Mouse (Mus musculus) midbrain, embryonic 15.5 days (tissue): ENCODE measurements at regions not wholly inside any gene's neighbourhood (a gene's known extent, or its start where the extent isn't known, plus 50 kb on each side); places are given as distances from the start of the nearest gene placed in this dataset.

Experiments
- ATAC-seq: fragments of 200-750 bp; cut with Nextera tagmentation; replicated peaks from 2 replicates; pipeline ENCODE4 v1.8.0; 2017; ENCODE audit warnings: moderate TSS enrichment
- H3K27ac ChIP-seq: fragments of 300-500 bp; sonication (generic); 2 replicates; pipeline ENCODE4 v1.5.1; 2015; ENCODE audit warnings: mild to moderate bottlenecking, inconsistent platforms
- H3K27me3 ChIP-seq: fragments of 300-500 bp; sonication (generic); replicated peaks from 2 replicates; pipeline ENCODE4 v1.6.1; 2015; ENCODE audit warnings: inconsistent platforms
- H3K36me3 ChIP-seq: fragments of 300-500 bp; sonication (generic); replicated peaks from 2 replicates; pipeline ENCODE4 v1.6.1; 2015; ENCODE audit warnings: inconsistent platforms
- H3K4me1 ChIP-seq: fragments of 300-500 bp; sonication (generic); 2 replicates; pipeline ENCODE4 v1.6.1; 2015; ENCODE audit warnings: inconsistent platforms
- H3K4me2 ChIP-seq: fragments of 300-500 bp; sonication (generic); 2 replicates; pipeline ENCODE4 v1.6.1; 2015; ENCODE audit warnings: inconsistent platforms, mild to moderate bottlenecking, moderate library complexity
- H3K4me3 ChIP-seq: fragments of 300-500 bp; sonication (generic); 2 replicates; pipeline ENCODE4 v1.5.1; 2015; ENCODE audit warnings: mild to moderate bottlenecking, inconsistent platforms
- H3K9ac ChIP-seq: fragments of 300-500 bp; sonication (generic); 2 replicates; pipeline ENCODE4 v1.6.1; 2015; ENCODE audit warnings: mild to moderate bottlenecking, inconsistent platforms
- H3K9me3 ChIP-seq: fragments of 300-500 bp; sonication (generic); 2 replicates; pipeline ENCODE4 v1.6.1; 2016; ENCODE audit warnings: inconsistent platforms
- WGBS: fragments of 180-500 bp; shearing (Covaris S2); methylation state at CpG from one replicate; pipeline ENCODE4 v1.1.7; 2015; ENCODE audit warnings: mixed read lengths; 5-methylcytosine and 5-hydroxymethylcytosine counted together

GRCm38 (mm10) chr14:48841278-48841677, 167.7 kb upstream of the Otx2 start:
- WGBS = 68% methylated on average over 5 of the region's 5 CpGs
- H3K4me2 ChIP-seq = no peak overlapping the region
- no peaks in the 10 kb centered on the region for H3K4me1 ChIP-seq
- H3K27ac ChIP-seq = no peak overlapping the region
- H3K9me3 ChIP-seq = no peaks in the 10 kb centered on the region
- no peak overlapping the region for H3K4me3 ChIP-seq
- H3K36me3 ChIP-seq = no peaks in the 10 kb centered on the region
- ATAC-seq = no peak
- H3K9ac ChIP-seq = no peak overlapping the region
- H3K27me3 ChIP-seq = no peaks in the 10 kb centered on the region

- H3K4me2 ChIP-seq = no peak overlapping the region
- 68% methylated on average over 6 of the region's 6 CpGs for WGBS
- no peaks in the 10 kb centered on the region for H3K4me1 ChIP-seq
- no peaks in the 10 kb centered on the region for H3K9me3 ChIP-seq
- H3K9ac ChIP-seq = no peak overlapping the region
- no peaks in the 10 kb centered on the region for H3K36me3 ChIP-seq
- H3K27ac ChIP-seq = no peak overlapping the region
- no peak overlapping the region for H3K4me3 ChIP-seq
- no peaks in the 10 kb centered on the region for H3K27me3 ChIP-seq
- no peak for ATAC-seq
Observed at GRCm38 (mm10) chr14:48837181-48837580, 163.6 kb upstream of the Otx2 start.

GRCm38 (mm10) chr14:48836071-48836470, 162.5 kb upstream of the Otx2 start:
- H3K27ac ChIP-seq = no peak overlapping the region
- H3K27me3 ChIP-seq = no peaks in the 10 kb centered on the region
- no peak overlapping the region for H3K4me3 ChIP-seq
- H3K9me3 ChIP-seq = no peaks in the 10 kb centered on the region
- H3K4me2 ChIP-seq = no peak overlapping the region
- no peak overlapping the region for H3K9ac ChIP-seq
- no peaks in the 10 kb centered on the region for H3K36me3 ChIP-seq
- ATAC-seq = no peak
- H3K4me1 ChIP-seq = no peaks in the 10 kb centered on the region
- 60% methylated on average over 2 of the region's 2 CpGs for WGBS

- no peak overlapping the region for H3K9ac ChIP-seq
- H3K4me3 ChIP-seq = no peak overlapping the region
- H3K9me3 ChIP-seq = no peaks in the 10 kb centered on the region
- 94% methylated on average over 2 of the region's 2 CpGs for WGBS
- H3K27ac ChIP-seq = no peak overlapping the region
- no peaks in the 10 kb centered on the region for H3K27me3 ChIP-seq
- no peak for ATAC-seq
- H3K4me1 ChIP-seq = no peaks in the 10 kb centered on the region
- H3K36me3 ChIP-seq = no peaks in the 10 kb centered on the region
- H3K4me2 ChIP-seq = no peak overlapping the region
Observed at GRCm38 (mm10) chr14:48834416-48834815, 160.8 kb upstream of the Otx2 start.

- ATAC-seq = no peak
- 59% methylated on average over 5 of the region's 5 CpGs for WGBS
- no peak overlapping the region for H3K4me3 ChIP-seq
Observed at GRCm38 (mm10) chr14:48826421-48826820, 152.8 kb upstream of the Otx2 start.

GRCm38 (mm10) chr14:48824375-48824774, 150.8 kb upstream of the Otx2 start:
- Histone ChIP-seq H3K36me3 (no peaks in the 10 kb centered on the region), H3K9ac (no peak overlapping the region), H3K27me3 (no peaks in the 10 kb centered on the region), H3K4me3 (no peak overlapping the region), H3K4me1 (no peaks in the 10 kb centered on the region), H3K9me3 (no peaks in the 10 kb centered on the region), H3K4me2 (no peak overlapping the region), H3K27ac (no peak overlapping the region)
- no peak for ATAC-seq
- 64% methylated on average over 3 of the region's 3 CpGs for WGBS

More at GRCm38 (mm10) chr14:48826421-48826820, 152.8 kb upstream of the Otx2 start:
- Histone ChIP-seq H3K36me3 (no peaks in the 10 kb centered on the region), H3K4me2 (no peak overlapping the region), H3K9ac (no peak overlapping the region), H3K4me1 (no peaks in the 10 kb centered on the region), H3K9me3 (no peaks in the 10 kb centered on the region), H3K27me3 (no peaks in the 10 kb centered on the region), H3K27ac (no peak overlapping the region)

GRCm38 (mm10) chr14:48815941-48816340, 142.3 kb upstream of the Otx2 start:
- Histone ChIP-seq H3K4me2 (no peak overlapping the region), H3K9ac (no peak overlapping the region), H3K4me1 (peaks cover 9% of the 10 kb centered on the region; the same call in 1 of the 2 replicates), H3K4me3 (no peak overlapping the region), H3K9me3 (no peaks in the 10 kb centered on the region), H3K36me3 (no peaks in the 10 kb centered on the region), H3K27ac (no peak overlapping the region), H3K27me3 (no peaks in the 10 kb centered on the region)
- ATAC-seq = no peak
- 56% methylated on average over 3 of the region's 3 CpGs for WGBS

GRCm38 (mm10) chr14:48815231-48815728, 141.7 kb upstream of the Otx2 start:
- Histone ChIP-seq H3K27ac (no peak overlapping the region), H3K9ac (no peak overlapping the region), H3K4me1 (peaks cover 9% of the 10 kb centered on the region; the same call in 1 of the 2 replicates), H3K9me3 (no peaks in the 10 kb centered on the region), H3K4me2 (0 out of 2 replicates have a peak overlapping the region, but pooled peaks have one; percentile 6), H3K4me3 (no peak overlapping the region), H3K27me3 (no peaks in the 10 kb centered on the region), H3K36me3 (no peaks in the 10 kb centered on the region)
- no peak for ATAC-seq
- 16% methylated on average over 8 of the region's 8 CpGs for WGBS

GRCm38 (mm10) chr14:48812741-48813495, 139.3 kb upstream of the Otx2 start:
- Histone ChIP-seq H3K4me1 (peaks cover 9% of the 10 kb centered on the region; the same call in 1 of the 2 replicates), H3K27ac (no peak overlapping the region), H3K36me3 (no peaks in the 10 kb centered on the region), H3K9ac (no peak overlapping the region), H3K4me2 (no peak overlapping the region), H3K4me3 (no peak overlapping the region), H3K9me3 (no peaks in the 10 kb centered on the region), H3K27me3 (no peaks in the 10 kb centered on the region)
- 26% methylated on average over 11 of the region's 11 CpGs for WGBS
- ATAC-seq = no peak

- no peak overlapping the region for H3K9ac ChIP-seq
- no peak overlapping the region for H3K4me2 ChIP-seq
- H3K9me3 ChIP-seq = no peaks in the 10 kb centered on the region
- H3K4me3 ChIP-seq = no peak overlapping the region
- H3K27me3 ChIP-seq = no peaks in the 10 kb centered on the region
- ATAC-seq = no peak
- 90% methylated on average over 4 of the region's 4 CpGs for WGBS
- H3K27ac ChIP-seq = no peak overlapping the region
- no peaks in the 10 kb centered on the region for H3K36me3 ChIP-seq
- H3K4me1 ChIP-seq = peaks cover 16% of the 10 kb centered on the region
Observed at GRCm38 (mm10) chr14:48804098-48804497, 130.5 kb upstream of the Otx2 start.

GRCm38 (mm10) chr14:48801283-48801682, 127.7 kb upstream of the Otx2 start:
- no peak overlapping the region for H3K27ac ChIP-seq
- H3K27me3 ChIP-seq = no peaks in the 10 kb centered on the region
- H3K9ac ChIP-seq = no peak overlapping the region
- 23% methylated on average over 14 of the region's 14 CpGs for WGBS
- H3K9me3 ChIP-seq = no peaks in the 10 kb centered on the region
- peak; percentile 62 for ATAC-seq
- 0 out of 2 replicates have a peak overlapping the region, but pooled peaks have one; percentile 5 for H3K4me3 ChIP-seq
- peaks cover 16% of the 10 kb centered on the region for H3K4me1 ChIP-seq
- H3K36me3 ChIP-seq = no peaks in the 10 kb centered on the region
- peak overlapping the region; percentile 40 for H3K4me2 ChIP-seq

GRCm38 (mm10) chr14:48800857-48801256, 127.2 kb upstream of the Otx2 start:
- Histone ChIP-seq H3K36me3 (no peaks in the 10 kb centered on the region), H3K9ac (no peak overlapping the region), H3K4me1 (peaks cover 16% of the 10 kb centered on the region), H3K27ac (no peak overlapping the region), H3K4me2 (peak overlapping the region; percentile 40), H3K9me3 (no peaks in the 10 kb centered on the region), H3K27me3 (no peaks in the 10 kb centered on the region), H3K4me3 (no peak overlapping the region)
- peak; percentile 74; the same call in 1 of the 2 replicates for ATAC-seq
- WGBS = 8% methylated on average over 5 of the region's 5 CpGs

GRCm38 (mm10) chr14:48800100-48800449, 126.5 kb upstream of the Otx2 start:
- H3K4me2 ChIP-seq = no peak overlapping the region
- H3K36me3 ChIP-seq = no peaks in the 10 kb centered on the region
- H3K9me3 ChIP-seq = no peaks in the 10 kb centered on the region
- no peak overlapping the region for H3K4me3 ChIP-seq
- no peak overlapping the region for H3K27ac ChIP-seq
- H3K9ac ChIP-seq = no peak overlapping the region
- ATAC-seq = no peak
- H3K4me1 ChIP-seq = peaks cover 16% of the 10 kb centered on the region
- 17% methylated on average over 4 of the region's 4 CpGs for WGBS
- H3K27me3 ChIP-seq = no peaks in the 10 kb centered on the region
